Mouse (Mus musculus) heart, adult 2 months (tissue): ENCODE measurements around the gene Cd80. TPM values are rescaled to one million over a fixed set of nuclear protein-coding genes. Genes with fewer than 3 reads are reported as not detected.

Experiments used
- DNase-seq, 2 experiments: peaks; one replicate each; pipeline ENCODE4 v3.0.0; 2021
- H3K27ac ChIP-seq: fragments of 200-600 bp; 2 replicates; pipeline ENCODE4 v1.8.1; 2022
- H3K27me3 ChIP-seq: fragments of 200-500 bp; 2 replicates; pipeline ENCODE4 v1.6.1; 2012; ENCODE audit warnings: mild to moderate bottlenecking, low read length, inconsistent platforms, mixed read lengths; ENCODE audit not compliant: control insufficient read depth, insufficient read depth
- H3K36me3 ChIP-seq: fragments of 200-500 bp; 2 replicates; pipeline ENCODE4 v1.6.1; 2012; ENCODE audit warnings: low read length, inconsistent platforms; ENCODE audit not compliant: control insufficient read depth, insufficient read depth
- H3K4me1 ChIP-seq: fragments of 200-500 bp; 2 replicates; pipeline ENCODE4 v1.6.1; 2011; ENCODE audit warnings: low read length; ENCODE audit not compliant: control insufficient read depth, insufficient read depth
- H3K4me3 ChIP-seq: fragments of 200-600 bp; 2 replicates; pipeline ENCODE4 v1.8.1; 2022
- H3K79me2 ChIP-seq: fragments of 200-500 bp; replicated peaks from 2 replicates; pipeline ENCODE4 v1.6.1; 2012; ENCODE audit warnings: mild to moderate bottlenecking, inconsistent platforms, low read length, moderate library complexity, mixed read lengths; ENCODE audit not compliant: control insufficient read depth, insufficient read depth
- H3K9ac ChIP-seq: fragments of 200-500 bp; 2 replicates; pipeline ENCODE4 v1.6.1; 2012; ENCODE audit warnings: low read depth, mild to moderate bottlenecking, control low read depth, inconsistent platforms, low read length, mixed read lengths
- CTCF ChIP-seq: fragments of 200-600 bp; IDR thresholded peaks from 2 replicates; pipeline ENCODE4 v1.8.1; 2022; ENCODE audit warnings: antibody characterized with exemption, mild to moderate bottlenecking, moderate library complexity
- EP300 ChIP-seq: fragments of 200-500 bp; IDR thresholded peaks from 2 replicates; pipeline ENCODE4 v1.6.1; 2011; ENCODE audit warnings: low read depth, low read length, control low read depth; ENCODE audit not compliant: insufficient read depth
- POLR2A ChIP-seq: fragments of 200-500 bp; IDR thresholded peaks from 2 replicates; pipeline ENCODE4 v1.6.1; 2011; ENCODE audit warnings: mild to moderate bottlenecking, low read depth, low read length, control low read depth; ENCODE audit not compliant: insufficient read depth
- WGBS: fragments of 180-500 bp; shearing (Covaris S2); methylation state at CpG from one replicate; pipeline ENCODE4 v1.1.7; 2018; 5-methylcytosine and 5-hydroxymethylcytosine counted together
- intact Hi-C: fragments of 180-260 bp; cut with DNase I; formaldehyde crosslinking; loops from one replicate; pipeline ENCODE4 v1.15.1; 2025
- polyA plus RNA-seq: library from polyadenylated mRNA; depleted of rRNA; stranded (reverse); fragments of >200 nt; gene quantifications from 2 replicates; pipeline ENCODE4 v1.2.3, GENCODE M21; 2012
- total RNA-seq, 2 experiments: library from RNA; stranded (reverse); gene quantifications; 2 replicates each; pipeline ENCODE4 v1.2.3; 2021

Gene Cd80
- total and polyA plus RNA-seq, 3 experiments, result 0.59 to 0.89 (median 0.86) TPM

DNA sequence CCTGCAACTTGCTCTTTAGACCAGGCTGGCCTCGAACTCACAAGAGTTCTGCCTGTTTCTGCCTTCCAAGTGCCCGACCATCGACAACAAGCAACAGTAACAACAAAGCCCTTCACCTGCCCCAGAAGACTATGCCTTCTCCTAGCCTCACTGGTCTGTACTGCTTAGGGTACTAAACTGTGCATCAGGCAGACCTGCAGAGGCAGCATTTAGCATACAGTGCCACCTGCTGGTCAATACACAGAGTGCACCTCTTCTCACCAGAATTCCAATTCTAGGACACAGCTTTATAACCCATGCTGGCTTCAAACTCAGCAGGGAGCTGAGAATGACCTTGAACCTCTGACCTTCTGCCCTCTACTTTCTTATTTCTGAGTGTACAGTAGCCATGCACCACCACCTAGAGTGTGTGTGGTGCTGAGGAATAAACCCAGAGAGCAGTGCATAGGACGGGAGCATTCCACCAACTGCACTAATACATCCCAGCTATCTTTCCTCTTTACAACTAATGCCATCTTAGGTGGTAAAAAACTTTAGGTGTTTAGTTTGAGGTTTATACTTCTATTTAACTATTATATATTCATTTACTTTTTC lies 50.8 kb downstream of the Cd80 start:
- 61% methylated on average over 4 of the region's 4 CpGs for WGBS

DNA sequence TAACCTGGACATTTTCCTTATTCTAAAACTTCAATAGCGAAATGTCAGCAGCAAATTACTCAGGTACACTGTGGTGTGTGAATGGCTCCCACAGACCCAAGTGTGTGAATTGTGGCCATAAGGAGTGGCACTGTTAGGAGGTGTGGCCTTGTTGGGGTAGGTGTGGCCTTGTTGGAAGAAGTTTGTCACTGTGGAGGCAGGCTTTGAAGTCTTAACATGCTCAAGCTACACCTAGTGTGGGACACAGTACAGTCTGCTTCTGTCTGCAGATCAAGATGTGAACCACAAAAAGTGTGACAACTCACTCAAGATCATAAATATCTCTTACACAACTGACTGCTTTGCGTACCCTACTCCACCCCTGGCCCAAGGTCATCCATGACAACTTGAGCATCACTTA lies 55.5 kb downstream of the Cd80 start:
- no peak overlapping the region for H3K27ac ChIP-seq
- H3K4me1 ChIP-seq, result no peaks in the 10 kb centered on the region
- H3K79me2 ChIP-seq, result no peaks in the 10 kb centered on the region
- no peak overlapping the region for H3K9ac ChIP-seq
- no peaks in the 10 kb centered on the region for H3K36me3 ChIP-seq
- no peaks in the 10 kb centered on the region for H3K27me3 ChIP-seq
- no peak for TF ChIP-seq EP300
- TF ChIP-seq POLR2A, result no peak
- TF ChIP-seq CTCF, result no peak
- intact Hi-C loops, result no loop called here
- WGBS, result 94% methylated on average over 2 of the region's 2 CpGs
- no peak for DNase-seq
- no peak overlapping the region for H3K4me3 ChIP-seq

More for the DNA sequence above, 50.8 kb downstream of the Cd80 start:
- peak; percentile 45 to 61 for DNase-seq
- Histone ChIP-seq H3K27ac (no peak overlapping the region), H3K79me2 (no peaks in the 10 kb centered on the region), H3K9ac (no peak overlapping the region), H3K36me3 (no peaks in the 10 kb centered on the region), H3K27me3 (no peaks in the 10 kb centered on the region), H3K4me3 (no peak overlapping the region), H3K4me1 (no peaks in the 10 kb centered on the region)
- TF ChIP-seq EP300, result peak; percentile 86; the same call in 1 of the 2 replicates
- peak; percentile 98 for TF ChIP-seq CTCF
- TF ChIP-seq POLR2A, result no peak
- intact Hi-C loops, result loop anchor here (1.0 kb wide), 1 partner anchor 161 kb away; no protein-coding TSS in a partner anchor

DNA sequence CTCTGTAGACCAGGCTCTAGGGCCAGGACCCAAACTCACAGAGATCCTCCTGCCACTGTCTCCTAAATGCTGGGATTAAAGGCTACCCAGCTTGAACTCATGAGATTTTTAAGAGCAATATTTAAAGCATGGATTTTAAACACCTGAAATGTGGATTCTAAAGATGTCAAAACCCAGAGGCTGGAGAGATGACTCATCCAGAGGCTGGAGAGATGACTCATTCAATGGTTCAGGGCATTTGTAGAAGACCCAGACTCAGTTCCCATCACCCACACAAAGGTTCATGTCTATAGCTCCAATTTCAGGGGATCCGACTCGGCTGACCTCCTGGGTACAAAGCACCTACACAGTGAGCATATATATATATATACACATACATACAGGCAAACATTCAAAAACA lies 63.8 kb downstream of the Cd80 start:
- Histone ChIP-seq H3K36me3 (peaks cover 2% of the 10 kb centered on the region; the same call in 1 of the 2 replicates), H3K9ac (no peak overlapping the region), H3K4me3 (no peak overlapping the region), H3K79me2 (no peaks in the 10 kb centered on the region), H3K4me1 (peaks cover 2% of the 10 kb centered on the region), H3K27me3 (no peaks in the 10 kb centered on the region), H3K27ac (no peak overlapping the region)
- DNase-seq, result no peak
- TF ChIP-seq EP300 (no peak), CTCF (no peak), POLR2A (no peak)
- 95% methylated on average over 2 of the region's 2 CpGs for WGBS
- intact Hi-C loops, result no loop called here

DNA sequence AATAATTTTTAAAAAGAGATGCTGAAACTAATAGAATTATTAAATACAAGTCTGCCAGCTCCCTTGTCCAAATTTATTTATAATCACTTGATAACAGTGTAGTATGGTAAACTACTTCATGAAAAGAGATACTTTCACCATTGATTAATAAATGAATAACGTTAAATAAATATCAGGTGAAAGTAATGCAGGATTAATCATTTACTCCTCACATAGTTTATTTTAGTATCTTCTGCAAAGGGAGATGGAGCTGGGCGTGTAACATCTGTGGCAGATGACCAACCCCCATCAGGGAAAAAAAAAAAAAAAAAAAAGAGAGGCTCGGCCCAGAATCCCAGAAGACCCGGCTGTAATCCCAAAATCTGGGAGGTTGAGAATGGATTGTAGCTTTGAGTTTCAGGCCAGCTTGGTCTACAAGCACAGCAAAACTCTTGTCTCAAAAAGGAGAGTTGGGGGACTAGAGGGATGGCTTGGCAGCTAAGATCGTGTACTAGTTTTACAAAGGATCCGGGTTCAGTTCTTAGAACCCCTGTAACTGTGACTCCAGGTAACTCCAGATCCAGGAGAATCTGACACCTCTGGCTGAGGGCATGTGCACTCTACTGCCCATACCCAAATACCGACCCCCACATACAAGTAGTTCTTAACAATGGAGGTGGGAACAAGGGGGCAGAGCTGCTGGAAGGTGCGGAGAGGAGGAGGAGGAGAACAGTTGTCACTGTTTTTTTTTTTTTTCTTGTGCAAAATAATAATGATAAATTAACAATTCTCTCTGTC lies 66.0 kb downstream of the Cd80 start:
- Histone ChIP-seq H3K4me3 (peak overlapping the region; percentile 76), H3K27me3 (no peaks in the 10 kb centered on the region), H3K36me3 (peaks cover 2% of the 10 kb centered on the region; the same call in 1 of the 2 replicates), H3K27ac (no peak overlapping the region), H3K4me1 (peaks cover 2% of the 10 kb centered on the region), H3K79me2 (no peaks in the 10 kb centered on the region), H3K9ac (no peak overlapping the region; the same call in 1 of the 2 replicates)
- no peak for DNase-seq
- intact Hi-C loops, result loop anchor here (5.0 kb wide), 2 partner anchors 41 to 174 kb away; partner anchors contain the start of genes Cox17 and Gm21987
- WGBS, result 32% methylated on average over 8 of the region's 8 CpGs
- TF ChIP-seq POLR2A (no peak), EP300 (no peak), CTCF (no peak)

DNA sequence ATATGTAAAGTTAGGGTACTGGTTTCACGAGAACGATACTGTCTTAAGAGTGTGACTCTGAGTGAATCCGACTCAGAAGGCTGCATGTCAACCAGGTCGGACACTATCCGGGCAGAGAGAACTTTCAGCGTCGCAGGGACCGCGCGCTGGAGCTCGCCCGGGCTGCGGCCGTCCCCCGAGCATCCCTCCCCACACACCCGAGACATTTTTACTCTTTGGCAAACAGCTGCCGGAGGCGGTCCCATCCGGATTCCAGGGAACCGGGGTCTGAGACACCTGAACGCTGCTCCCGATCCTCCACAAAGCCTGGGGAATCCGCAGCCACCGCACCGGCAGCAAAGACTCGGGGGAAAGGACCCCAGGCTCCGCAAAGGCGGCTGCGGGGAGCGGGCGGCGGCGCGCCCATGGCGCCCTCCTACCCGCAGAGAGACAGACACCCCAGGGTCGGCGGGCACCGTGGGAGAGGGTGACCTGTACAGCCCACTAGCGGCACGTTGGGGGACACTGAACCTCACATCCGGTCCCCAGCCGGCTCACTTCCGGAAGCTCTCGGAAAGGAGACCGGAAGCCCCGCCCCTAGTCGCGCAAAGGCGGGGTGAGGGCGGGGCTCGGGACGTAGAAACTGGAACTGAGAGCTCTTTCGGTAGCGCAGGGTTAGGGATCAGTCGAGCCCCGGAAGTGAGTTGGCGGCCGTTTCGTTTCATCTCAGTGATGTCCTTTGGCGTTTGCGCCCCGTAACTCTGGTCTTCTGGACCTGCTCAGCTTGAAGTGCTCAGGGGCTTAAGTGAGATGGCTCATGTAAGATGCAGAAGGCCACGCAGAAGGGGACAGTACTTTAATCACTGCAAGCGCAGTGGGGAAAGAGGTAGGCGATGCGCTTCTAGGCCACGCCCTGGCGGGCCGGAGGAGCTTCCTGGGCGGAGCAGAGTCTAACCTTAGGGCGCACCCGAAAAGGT lies 67.0 kb downstream of the Cd80 start, which contains the start of gene Timmdc1:
TSS of gene Timmdc1 (minus strand) at position 535 of the 956 bp plus-strand sequence.
- DNase-seq, result peak; percentile 96 to 98
- under 1% methylated on average over 73 of the region's 73 CpGs for WGBS
- Histone ChIP-seq H3K79me2 (no peaks in the 10 kb centered on the region), H3K4me1 (peaks cover 2% of the 10 kb centered on the region), H3K4me3 (peak within 1 kb of the TSS; percentile 76), H3K27ac (peak within 1 kb of the TSS; percentile 93), H3K36me3 (peaks cover 2% of the 10 kb centered on the region; the same call in 1 of the 2 replicates), H3K9ac (peak within 1 kb of the TSS; percentile 90), H3K27me3 (no peaks in the 10 kb centered on the region)
- peak; percentile 59; the same call in 1 of the 2 replicates for TF ChIP-seq EP300
- peak; percentile 45 for TF ChIP-seq CTCF
- TF ChIP-seq POLR2A, result peak; percentile 97
- intact Hi-C loops, result loop anchor here (5.0 kb wide), 2 partner anchors 40 to 175 kb away; partner anchors contain the start of genes Cox17 and Gm21987
